Mouse (Mus musculus) urinary bladder, postnatal 25 days (tissue): ENCODE results near the gene Prdx6.
"Not testable (repeated sequence)": the region's sequence is repeated elsewhere in the genome, so short reads cannot be mapped to it uniquely, and the experiment has no call there.

Source experiments
- DNase-seq: peaks from one replicate; pipeline ENCODE4 v3.0.0; 2022; ENCODE audit warnings: low spot score

Gene Prdx6

GRCm38 (mm10) chr1:161250031-161250603 lies 902 bp downstream of the Prdx6 start:
- no peak for DNase-seq

- no peak for DNase-seq
These were observed 1.6 kb downstream of the Prdx6 start for GRCm38 (mm10) chr1:161249442-161249841.

GRCm38 (mm10) chr1:161248685-161249084 lies 2.3 kb downstream of the Prdx6 start:
- DNase-seq, result no peak

- DNase-seq, result no peak
These were observed 3.1 kb downstream of the Prdx6 start for GRCm38 (mm10) chr1:161247643-161248580.

- DNase-seq, result no peak
These were observed 3.8 kb downstream of the Prdx6 start for GRCm38 (mm10) chr1:161247176-161247575.

- DNase-seq, result no peak
These were observed 13.3 kb downstream of the Prdx6 start for GRCm38 (mm10) chr1:161237750-161238149.

GRCm38 (mm10) chr1:161237339-161237738 lies 13.7 kb downstream of the Prdx6 start:
- DNase-seq, result no peak

- no peak for DNase-seq
These were observed 17.7 kb downstream of the Prdx6 start for GRCm38 (mm10) chr1:161233226-161233839.

GRCm38 (mm10) chr1:161232181-161232580 lies 18.8 kb downstream of the Prdx6 start:
- DNase-seq, result no peak

GRCm38 (mm10) chr1:161224837-161225236 lies 26.2 kb downstream of the Prdx6 start:
- DNase-seq, result no peak

GRCm38 (mm10) chr1:161219816-161220215 lies 31.2 kb downstream of the Prdx6 start:
- DNase-seq, result no peak

GRCm38 (mm10) chr1:161214465-161214864 lies 36.6 kb downstream of the Prdx6 start:
- no peak for DNase-seq

GRCm38 (mm10) chr1:161199856-161200255 lies 51.2 kb downstream of the Prdx6 start:
- DNase-seq, result no peak

GRCm38 (mm10) chr1:161196364-161196763 lies 54.7 kb downstream of the Prdx6 start:
- DNase-seq, result not testable (repeated sequence)

GRCm38 (mm10) chr1:161195541-161196351 lies 55.3 kb downstream of the Prdx6 start:
- DNase-seq, result peak; percentile 65

GRCm38 (mm10) chr1:161190253-161190910 lies 60.6 kb downstream of the Prdx6 start:
- no peak for DNase-seq
